In genomic region chr12:16869870-16870404, GRCm38 (mm10) we compare ENCODE assay signal across 8 mouse cellular contexts. TPM values are rescaled to one million over a fixed set of nuclear protein-coding genes. Genes with fewer than 3 reads are reported as not detected.
DNase-seq lines count a peak whose midpoint lies in the region; ATAC-seq and TF ChIP-seq lines count a peak whose summit lies in the region.

No protein-coding gene starts in this region.

- H3K4me1 ChIP-seq in kidney, embryonic 14.5 days (ENCODE audit: control insufficient read depth, insufficient read depth, low read length) = peaks cover 25% of the 10 kb centered on the region
- peaks cover 8% of the 10 kb centered on the region for H3K4me1 ChIP-seq in bone marrow, adult 2 months (ENCODE audit: control insufficient read depth, insufficient read depth, low read length)
- peaks cover 4% of the 10 kb centered on the region for H3K4me1 ChIP-seq in forebrain, embryonic 16.5 days (replicated peaks; ENCODE audit: control insufficient read depth, insufficient read depth, low read length)
- peaks cover 43% of the 10 kb centered on the region for H3K4me1 ChIP-seq in limb, embryonic 15.5 days

- DNase-seq in kidney, adult 8-10 months = no peak
- DNase-seq in urinary bladder, postnatal 10 days (ENCODE audit: low spot score) = no peak
- DNase-seq in ovary, postnatal 10 days (ENCODE audit: low spot score) = no peak
- DNase-seq in thymus, postnatal 14 days = no peak

- H3K4me3 ChIP-seq in kidney, embryonic 14.5 days (ENCODE audit: low read length) = no peak overlapping the region
- H3K4me3 ChIP-seq in bone marrow, adult 2 months (replicated peaks; ENCODE audit: control insufficient read depth, low read depth, low read length) = no peak overlapping the region
- no peak overlapping the region for H3K4me3 ChIP-seq in forebrain, embryonic 16.5 days (replicated peaks; ENCODE audit: low read length)
- H3K4me3 ChIP-seq in limb, embryonic 15.5 days = no peak overlapping the region

- no peaks in the 10 kb centered on the region for H3K36me3 ChIP-seq in kidney, embryonic 14.5 days (ENCODE audit: control insufficient read depth, insufficient read depth, low read length)
- H3K36me3 ChIP-seq in forebrain, embryonic 16.5 days (ENCODE audit: control insufficient read depth, insufficient read depth) = no peaks in the 10 kb centered on the region
- no peaks in the 10 kb centered on the region for H3K36me3 ChIP-seq in limb, embryonic 15.5 days

- no peaks in the 10 kb centered on the region for H3K9me3 ChIP-seq in kidney, embryonic 14.5 days (ENCODE audit: control insufficient read depth, low read length)
- no peaks in the 10 kb centered on the region for H3K9me3 ChIP-seq in forebrain, embryonic 16.5 days (ENCODE audit: control insufficient read depth, low read length)
- no peaks in the 10 kb centered on the region for H3K9me3 ChIP-seq in limb, embryonic 15.5 days

- H3K27me3 ChIP-seq in kidney, embryonic 14.5 days (ENCODE audit: control insufficient read depth, insufficient read depth, low read length) = no peaks in the 10 kb centered on the region
- H3K27me3 ChIP-seq in forebrain, embryonic 16.5 days (replicated peaks; ENCODE audit: control insufficient read depth, insufficient read depth, low read length) = no peaks in the 10 kb centered on the region
- H3K27me3 ChIP-seq in limb, embryonic 15.5 days = no peaks in the 10 kb centered on the region

- no peak overlapping the region for H3K4me2 ChIP-seq in kidney, embryonic 14.5 days (replicated peaks; ENCODE audit: low read depth, low read length)
- no peak overlapping the region for H3K4me2 ChIP-seq in forebrain, embryonic 16.5 days (ENCODE audit: low read length)
- H3K4me2 ChIP-seq in limb, embryonic 15.5 days = no peak overlapping the region

- WGBS in kidney, embryonic 14.5 days = 57% methylated on average over 9 of the region's 9 CpGs
- 60% methylated on average over 9 of the region's 9 CpGs for whole genome bisulfite sequencing in bone marrow, adult 2 months
- 63% methylated on average over 9 of the region's 9 CpGs for WGBS in forebrain, embryonic 16.5 days
- 38% methylated on average over 9 of the region's 9 CpGs for WGBS in limb, embryonic 15.5 days

- H3K27ac ChIP-seq in kidney, embryonic 14.5 days (ENCODE audit: low read depth, low read length) = peak overlapping the region; percentile 65
- H3K27ac ChIP-seq in bone marrow, adult 2 months (ENCODE audit: control insufficient read depth, insufficient read depth, low read depth, low read length, poor library complexity) = peak overlapping the region; percentile 77
- H3K27ac ChIP-seq in forebrain, embryonic 16.5 days (ENCODE audit: low read length) = peak overlapping the region; percentile 18; the same call in 1 of the 2 replicates
- H3K27ac ChIP-seq in limb, embryonic 15.5 days = peak overlapping the region; percentile 88

- no peak overlapping the region for H3K9ac ChIP-seq in kidney, embryonic 14.5 days (ENCODE audit: low read depth, low read length)
- H3K9ac ChIP-seq in forebrain, embryonic 16.5 days (replicated peaks; ENCODE audit: low read depth, low read length) = no peak overlapping the region
- H3K9ac ChIP-seq in limb, embryonic 15.5 days = no peak overlapping the region

- TF ChIP-seq POLR2A in bone marrow, adult 2 months (IDR thresholded peaks at IDR 0.05; ENCODE audit: borderline replicate concordance, control insufficient read depth, low read depth, low read length) = no peak

- TF ChIP-seq CTCF in bone marrow, adult 2 months (IDR thresholded peaks at IDR 0.05; ENCODE audit: control insufficient read depth, insufficient read depth, low read length) = no peak

- ATAC-seq in kidney, embryonic 14.5 days (ENCODE audit: low FRiP score, low TSS enrichment) = 0 out of 2 replicates have a peak, but pooled peaks have one; percentile 10
- no peak for ATAC-seq in forebrain, embryonic 16.5 days
- no peak; the same call in 1 of the 2 replicates for ATAC-seq in limb, embryonic 15.5 days (ENCODE audit: insufficient number of reproducible peaks, low FRiP score, low TSS enrichment, low read depth)

RNA-seq across cellular contexts. Expression of gene Rock2, which starts 24.8 kb away (rescaled TPM):
- polyA plus RNA-seq in kidney, embryonic 14.5 days (2014; fragmentation: Nextera tagmentation; extraction: Ambion mirVana) = 17.4 and 22.3 TPM in 2 replicates
- polyA plus RNA-seq in bone marrow, adult 2 months (2011; ENCODE audit: insufficient read depth, insufficient read length, low replicate concordance, missing spikeins) = 16.7 and 24.1 TPM in 2 replicates
- polyA plus RNA-seq in forebrain, embryonic 16.5 days (2015; fragmentation: Nextera tagmentation; extraction: Ambion mirVana) = 15.6 and 15.9 TPM in 2 replicates
- polyA plus RNA-seq in limb, embryonic 15.5 days (2015; fragmentation: Nextera tagmentation; extraction: Ambion mirVana) = 15.0 and 15.6 TPM in 2 replicates

RNA-seq across cellular contexts. Expression of gene E2f6, which starts 59.2 kb away (rescaled TPM):
- 36.8 and 56.7 TPM in 2 replicates for polyA plus RNA-seq in kidney, embryonic 14.5 days (2014; fragmentation: Nextera tagmentation; extraction: Ambion mirVana)
- polyA plus RNA-seq in bone marrow, adult 2 months (2011; ENCODE audit: insufficient read depth, insufficient read length, low replicate concordance, missing spikeins) = 9.1 and 9.9 TPM in 2 replicates
- 28.0 and 28.6 TPM in 2 replicates for polyA plus RNA-seq in forebrain, embryonic 16.5 days (2015; fragmentation: Nextera tagmentation; extraction: Ambion mirVana)
- 37.6 and 42.6 TPM in 2 replicates for polyA plus RNA-seq in limb, embryonic 15.5 days (2015; fragmentation: Nextera tagmentation; extraction: Ambion mirVana)

Comparison
In these comparisons a context has a peak if more than half of its experiments do, and no peak if none do; other contexts are left out.
1. H3K27ac ChIP-seq: peak in every context shown above with its lines; median percentile 88 in limb, embryonic 15.5 days; 77 in bone marrow, adult 2 months; 65 in kidney, embryonic 14.5 days; 18 in forebrain, embryonic 16.5 days.